Mouse (Mus musculus): ENCODE measurements around the gene Pds5b. TPM values are rescaled to one million over a fixed set of nuclear protein-coding genes. Genes with fewer than 3 reads are reported as not detected.

Gene Pds5b
- total and polyA plus RNA-seq, 2 experiments from 2014 or later: 17.2 to 50.0 TPM

DNA sequence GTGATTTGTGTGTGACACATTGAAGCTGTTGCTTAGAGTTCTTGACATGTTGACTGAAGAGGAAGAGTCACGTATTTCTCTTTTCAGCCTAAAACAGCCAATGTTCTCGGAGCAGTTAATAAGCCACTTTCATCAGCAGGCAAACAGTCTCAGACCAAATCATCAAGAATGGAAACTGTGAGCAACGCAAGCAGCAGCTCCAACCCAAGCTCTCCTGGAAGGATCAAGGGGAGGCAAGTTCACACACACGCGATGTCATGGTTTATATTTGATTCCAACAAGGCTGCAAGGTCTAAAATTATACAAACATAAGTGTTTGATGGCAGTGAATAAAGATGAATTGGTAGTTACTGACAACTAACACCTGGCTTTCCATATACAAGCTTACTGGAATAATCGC lies 120.6 kb downstream of the Pds5b start:
- WGBS: 94% methylated on average over 6 of the region's 6 CpGs
- Histone ChIP-seq H3K9me3 (ENCODE audit: low read length) (no peaks in the 10 kb centered on the region), H3K27ac (ENCODE audit: low read depth, low read length) (no peak overlapping the region), H3K4me3 (ENCODE audit: low read depth, low read length) (no peak overlapping the region), H3K4me1 (ENCODE audit: insufficient read depth) (no peaks in the 10 kb centered on the region), H3K4me2 (ENCODE audit: low read depth) (no peak overlapping the region), H3K9ac (no peak overlapping the region), H3K27me3 (ENCODE audit: insufficient read depth, low read length) (no peaks in the 10 kb centered on the region), H3K36me3 (ENCODE audit: insufficient read depth) (peaks cover 26% of the 10 kb centered on the region)
- no peak for TF ChIP-seq CTCF (IDR thresholded peaks at IDR 0.05; ENCODE audit: low read depth)
- ATAC-seq: no peak
- DNase-seq: no peak

- 96% methylated on average over 2 of the region's 2 CpGs for whole genome bisulfite sequencing
- no peak for DNase-seq
- H3K4me1 ChIP-seq (ENCODE audit: insufficient read depth): no peaks in the 10 kb centered on the region
- H3K27me3 ChIP-seq (ENCODE audit: insufficient read depth, low read length): no peaks in the 10 kb centered on the region
- no peaks in the 10 kb centered on the region for H3K9me3 ChIP-seq (ENCODE audit: low read length)
- no peak overlapping the region for H3K4me2 ChIP-seq (ENCODE audit: low read depth)
- peaks cover 32% of the 10 kb centered on the region for H3K36me3 ChIP-seq (ENCODE audit: insufficient read depth)
- H3K9ac ChIP-seq: no peak overlapping the region
- H3K4me3 ChIP-seq (ENCODE audit: low read depth, low read length): no peak overlapping the region
- no peak overlapping the region for H3K27ac ChIP-seq (ENCODE audit: low read depth, low read length)
- ATAC-seq: no peak
- TF ChIP-seq CTCF (IDR thresholded peaks at IDR 0.05; ENCODE audit: low read depth): no peak
These were observed 126.5 kb downstream of the Pds5b start for GRCm38 (mm10) chr5:150800056-150800455.

DNA sequence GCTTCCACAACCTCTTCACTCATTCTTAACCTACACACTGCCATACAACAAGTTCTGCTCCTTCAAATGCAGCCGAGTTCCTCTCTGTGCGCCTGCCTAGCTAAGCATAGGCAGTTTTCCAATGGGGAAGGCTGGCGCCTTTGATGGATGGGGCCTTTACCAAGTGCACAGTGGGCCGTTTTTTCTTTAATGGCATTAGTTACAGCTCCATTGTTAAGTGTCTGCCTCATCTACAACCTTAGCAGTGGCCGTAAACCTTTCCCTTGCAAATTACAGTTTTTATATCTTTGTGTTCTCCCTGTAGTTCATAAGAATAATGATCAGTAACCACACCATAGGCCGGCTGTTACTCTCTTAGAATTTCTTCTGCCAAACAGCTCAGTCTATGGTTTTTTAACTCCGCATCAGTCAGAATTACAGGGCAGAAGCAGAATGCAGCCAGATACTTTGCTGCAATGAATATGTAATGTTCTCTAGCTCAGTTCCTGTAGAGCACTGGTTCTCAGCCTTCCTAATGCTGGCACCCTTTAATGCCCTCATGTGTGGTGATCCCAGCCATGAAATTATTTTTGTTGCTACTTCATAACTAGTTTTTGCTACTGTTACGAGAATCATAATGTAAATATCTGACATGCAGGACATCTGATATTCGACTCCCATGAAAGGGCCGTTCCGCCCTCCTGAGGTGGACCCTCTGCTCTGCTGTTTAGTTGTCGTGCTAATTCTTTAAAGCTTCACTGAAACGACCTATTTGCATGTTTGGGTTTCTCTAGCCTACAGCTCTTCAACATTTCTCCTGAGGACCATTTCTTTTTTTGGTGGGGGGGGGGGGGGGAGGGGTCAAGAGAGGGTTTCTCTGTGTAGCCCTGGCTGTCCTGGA lies 140.8 kb downstream of the Pds5b start:
- ATAC-seq (peak; percentile 14; the same call in 1 of the 2 replicates), DNase-seq (no peak)
- no peak for TF ChIP-seq CTCF (IDR thresholded peaks at IDR 0.05; ENCODE audit: low read depth)
- no peaks in the 10 kb centered on the region for H3K36me3 ChIP-seq (ENCODE audit: insufficient read depth)
- no peak overlapping the region for H3K9ac ChIP-seq
- H3K27me3 ChIP-seq (ENCODE audit: insufficient read depth, low read length): no peaks in the 10 kb centered on the region
- H3K4me1 ChIP-seq (ENCODE audit: insufficient read depth): no peaks in the 10 kb centered on the region
- no peak overlapping the region for H3K4me2 ChIP-seq (ENCODE audit: low read depth)
- 68% methylated on average over 13 of the region's 13 CpGs for WGBS
- no peak overlapping the region for H3K4me3 ChIP-seq (ENCODE audit: low read depth, low read length)
- no peaks in the 10 kb centered on the region for H3K9me3 ChIP-seq (ENCODE audit: low read length)
- H3K27ac ChIP-seq (ENCODE audit: low read depth, low read length): no peak overlapping the region

- H3K4me2 ChIP-seq (ENCODE audit: low read depth): no peak overlapping the region
- no peak overlapping the region for H3K4me3 ChIP-seq (ENCODE audit: low read depth, low read length)
- WGBS: 69% methylated on average over 4 of the region's 4 CpGs
- no peaks in the 10 kb centered on the region for H3K36me3 ChIP-seq (ENCODE audit: insufficient read depth)
- H3K27me3 ChIP-seq (ENCODE audit: insufficient read depth, low read length): no peaks in the 10 kb centered on the region
- H3K9me3 ChIP-seq (ENCODE audit: low read length): no peaks in the 10 kb centered on the region
- TF ChIP-seq CTCF (IDR thresholded peaks at IDR 0.05; ENCODE audit: low read depth): no peak
- ATAC-seq (0 out of 2 replicates have a peak, but pooled peaks have one; percentile 5), DNase-seq (peak; percentile 26)
- H3K9ac ChIP-seq: no peak overlapping the region
- no peaks in the 10 kb centered on the region for H3K4me1 ChIP-seq (ENCODE audit: insufficient read depth)
- no peak overlapping the region for H3K27ac ChIP-seq (ENCODE audit: low read depth, low read length)
These were observed 141.9 kb downstream of the Pds5b start for GRCm38 (mm10) chr5:150815400-150815799.

- no peak for TF ChIP-seq CTCF (IDR thresholded peaks at IDR 0.05; ENCODE audit: low read depth)
- no peak overlapping the region for H3K27ac ChIP-seq (ENCODE audit: low read depth, low read length)
- H3K27me3 ChIP-seq (ENCODE audit: insufficient read depth, low read length): no peaks in the 10 kb centered on the region
- no peaks in the 10 kb centered on the region for H3K36me3 ChIP-seq (ENCODE audit: insufficient read depth)
- H3K9me3 ChIP-seq (ENCODE audit: low read length): no peaks in the 10 kb centered on the region
- H3K4me2 ChIP-seq (ENCODE audit: low read depth): no peak overlapping the region
- WGBS: 83% methylated on average over 5 of the region's 5 CpGs
- no peak overlapping the region for H3K4me3 ChIP-seq (ENCODE audit: low read depth, low read length)
- H3K9ac ChIP-seq: no peak overlapping the region
- no peaks in the 10 kb centered on the region for H3K4me1 ChIP-seq (ENCODE audit: insufficient read depth)
- DNase-seq (no peak), ATAC-seq (no peak)
These were observed 143.2 kb downstream of the Pds5b start for GRCm38 (mm10) chr5:150816775-150817174.

- Histone ChIP-seq H3K9ac (no peak overlapping the region), H3K4me3 (ENCODE audit: low read depth, low read length) (no peak overlapping the region), H3K9me3 (ENCODE audit: low read length) (no peaks in the 10 kb centered on the region), H3K27ac (ENCODE audit: low read depth, low read length) (no peak overlapping the region), H3K4me1 (ENCODE audit: insufficient read depth) (no peaks in the 10 kb centered on the region), H3K4me2 (ENCODE audit: low read depth) (no peak overlapping the region), H3K36me3 (ENCODE audit: insufficient read depth) (no peaks in the 10 kb centered on the region), H3K27me3 (ENCODE audit: insufficient read depth, low read length) (no peaks in the 10 kb centered on the region)
- DNase-seq (no peak), ATAC-seq (no peak)
- no peak for TF ChIP-seq CTCF (IDR thresholded peaks at IDR 0.05; ENCODE audit: low read depth)
- 64% methylated on average over 2 of the region's 2 CpGs for WGBS
These were observed 144.5 kb downstream of the Pds5b start for GRCm38 (mm10) chr5:150818041-150818440.

DNA sequence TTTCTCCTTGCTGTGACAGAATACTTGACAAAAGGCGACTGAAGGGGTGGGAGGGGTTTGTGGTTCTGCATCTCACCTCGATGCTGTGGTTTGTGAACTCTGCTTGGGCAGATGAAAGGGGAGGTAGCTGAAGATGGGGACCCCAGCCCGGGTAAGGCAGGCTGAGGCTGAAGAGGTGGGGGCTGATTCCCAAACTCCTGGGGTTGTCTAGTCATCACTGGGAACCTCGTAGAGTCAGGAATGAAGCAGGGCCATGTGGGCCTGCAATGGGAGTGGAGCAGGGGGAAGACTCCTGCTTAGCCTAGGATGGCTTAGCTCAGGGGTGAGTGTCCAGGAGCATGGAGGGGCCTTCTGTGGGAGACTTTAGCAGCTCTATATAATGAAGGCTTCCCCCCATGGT lies 145.3 kb downstream of the Pds5b start:
- no peak overlapping the region for H3K9ac ChIP-seq
- no peak overlapping the region for H3K4me2 ChIP-seq (ENCODE audit: low read depth)
- H3K4me3 ChIP-seq (ENCODE audit: low read depth, low read length): no peak overlapping the region
- ATAC-seq (no peak), DNase-seq (no peak)
- H3K4me1 ChIP-seq (ENCODE audit: insufficient read depth): no peaks in the 10 kb centered on the region
- H3K27ac ChIP-seq (ENCODE audit: low read depth, low read length): no peak overlapping the region
- no peaks in the 10 kb centered on the region for H3K27me3 ChIP-seq (ENCODE audit: insufficient read depth, low read length)
- WGBS: 93% methylated on average over 4 of the region's 4 CpGs
- no peaks in the 10 kb centered on the region for H3K36me3 ChIP-seq (ENCODE audit: insufficient read depth)
- H3K9me3 ChIP-seq (ENCODE audit: low read length): no peaks in the 10 kb centered on the region
- TF ChIP-seq CTCF (IDR thresholded peaks at IDR 0.05; ENCODE audit: low read depth): no peak
